Mouse (Mus musculus): ENCODE data around the gene Tmem178b. TPM values are rescaled to one million over a fixed set of nuclear protein-coding genes. Genes with fewer than 3 reads are reported as not detected.

Tmem178b gene
- polyA plus RNA-seq, 1 experiment from 2014 or later, result 1.8 TPM

DNA sequence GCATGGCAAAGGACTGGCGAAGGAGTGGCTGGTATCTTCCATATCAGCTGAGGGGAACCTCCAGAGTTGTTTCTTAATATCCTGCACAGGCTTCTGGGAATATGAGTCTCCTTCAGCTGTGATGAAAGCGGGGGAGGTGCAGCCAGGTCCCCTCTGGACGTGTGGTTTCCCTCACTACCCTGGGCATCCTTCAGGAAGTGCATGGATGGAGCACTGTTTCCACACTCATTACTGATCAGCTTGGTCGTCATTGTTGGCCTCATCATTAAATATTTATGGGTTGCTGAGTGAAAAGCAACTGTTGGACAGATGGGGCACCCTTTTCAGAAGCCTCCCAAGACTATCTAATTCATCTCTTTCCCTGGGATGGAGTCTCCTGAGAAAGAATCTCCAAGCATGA is 146.3 kb downstream of the Tmem178b start:
- Histone ChIP-seq H3K9me3 (no peaks in the 10 kb centered on the region), H3K4me1 (replicated peaks) (no peaks in the 10 kb centered on the region), H3K27me3 (0 out of 2 replicates have a peak, but pooled peaks cover 2% of the 10 kb centered on the region), H3K4me3 (replicated peaks) (no peak overlapping the region), H3K27ac (no peak overlapping the region), H3K4me2 (no peak overlapping the region), H3K36me3 (no peaks in the 10 kb centered on the region), H3K9ac (replicated peaks) (no peak overlapping the region)
- WGBS, result 37% methylated on average over 4 of the region's 4 CpGs
- no peak for ATAC-seq (ENCODE audit: insufficient number of reproducible peaks, insufficient read depth, low FRiP score, low TSS enrichment, low read depth)

GRCm38 (mm10) chr6:40023592-40024335 is 150.7 kb downstream of the Tmem178b start:
- no peaks in the 10 kb centered on the region for H3K36me3 ChIP-seq
- H3K27ac ChIP-seq, result no peak overlapping the region
- WGBS, result 88% methylated on average over 4 of the region's 4 CpGs
- no peak overlapping the region for H3K4me2 ChIP-seq
- no peak overlapping the region for H3K4me3 ChIP-seq (replicated peaks)
- H3K4me1 ChIP-seq (replicated peaks), result no peaks in the 10 kb centered on the region
- ATAC-seq (ENCODE audit: insufficient number of reproducible peaks, insufficient read depth, low FRiP score, low TSS enrichment, low read depth), result no peak
- no peak overlapping the region for H3K9ac ChIP-seq (replicated peaks)
- H3K9me3 ChIP-seq, result no peaks in the 10 kb centered on the region
- H3K27me3 ChIP-seq, result 0 out of 2 replicates have a peak, but pooled peaks cover 2% of the 10 kb centered on the region

DNA sequence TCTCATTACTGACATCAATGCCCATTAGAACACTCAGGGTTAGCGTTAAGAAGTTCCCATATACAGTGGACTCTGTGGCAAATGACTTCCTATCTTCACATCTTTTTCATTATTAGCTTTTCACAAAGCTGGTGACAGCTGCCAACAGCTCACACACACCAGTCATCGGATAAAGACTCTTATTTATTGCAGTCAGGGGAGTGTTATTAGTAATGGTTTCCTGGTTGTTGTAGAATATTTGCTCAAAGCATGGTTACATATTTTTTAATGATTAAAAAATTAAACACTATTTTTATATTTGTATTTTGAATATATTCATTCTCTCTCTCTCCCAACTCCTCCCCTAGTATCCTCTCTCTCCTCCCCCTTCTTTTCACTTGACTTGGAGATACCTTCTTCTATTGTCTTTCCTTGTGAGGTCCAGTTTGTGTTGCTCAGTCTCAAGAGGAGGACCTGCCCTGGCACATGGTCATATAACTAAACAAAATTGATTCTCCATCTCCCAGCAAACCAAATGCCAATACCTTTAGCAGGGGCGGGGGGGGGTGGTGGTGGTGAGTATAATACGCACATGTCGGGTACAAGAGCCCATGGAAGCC is 151.4 kb downstream of the Tmem178b start:
- Histone ChIP-seq H3K27ac (no peak overlapping the region), H3K4me3 (replicated peaks) (no peak overlapping the region), H3K9ac (replicated peaks) (no peak overlapping the region), H3K9me3 (no peaks in the 10 kb centered on the region), H3K4me2 (no peak overlapping the region), H3K4me1 (replicated peaks) (no peaks in the 10 kb centered on the region), H3K27me3 (0 out of 2 replicates have a peak, but pooled peaks cover 2% of the 10 kb centered on the region), H3K36me3 (no peaks in the 10 kb centered on the region)
- WGBS, result 74% methylated on average over 5 of the region's 5 CpGs
- ATAC-seq (ENCODE audit: insufficient number of reproducible peaks, insufficient read depth, low FRiP score, low TSS enrichment, low read depth), result no peak

DNA sequence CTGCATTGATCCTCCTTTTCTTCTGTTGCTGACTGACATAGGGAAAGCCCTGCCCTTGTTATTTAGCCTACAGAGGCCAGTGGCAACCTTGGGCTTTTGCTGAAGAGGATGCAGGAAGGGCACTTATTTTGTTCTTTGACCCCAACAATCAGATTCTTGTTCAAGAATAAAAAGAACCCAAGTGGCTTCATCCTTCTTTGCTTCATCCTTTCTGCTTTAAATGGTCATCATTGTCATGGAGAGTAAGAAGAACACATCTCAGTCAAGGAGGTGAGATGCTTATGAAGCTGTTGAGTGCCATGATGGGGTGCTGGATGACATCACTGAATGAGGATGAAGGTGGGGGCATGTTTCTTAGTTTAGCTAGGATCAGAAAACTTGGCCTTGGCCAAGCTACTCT is 159.8 kb downstream of the Tmem178b start:
- Histone ChIP-seq H3K27me3 (no peaks in the 10 kb centered on the region; the same call in 1 of the 2 replicates), H3K4me3 (replicated peaks) (no peak overlapping the region), H3K36me3 (no peaks in the 10 kb centered on the region), H3K9me3 (no peaks in the 10 kb centered on the region), H3K4me1 (replicated peaks) (no peaks in the 10 kb centered on the region), H3K9ac (replicated peaks) (no peak overlapping the region), H3K4me2 (no peak overlapping the region), H3K27ac (no peak overlapping the region)
- no peak for ATAC-seq (ENCODE audit: insufficient number of reproducible peaks, insufficient read depth, low FRiP score, low TSS enrichment, low read depth)

DNA sequence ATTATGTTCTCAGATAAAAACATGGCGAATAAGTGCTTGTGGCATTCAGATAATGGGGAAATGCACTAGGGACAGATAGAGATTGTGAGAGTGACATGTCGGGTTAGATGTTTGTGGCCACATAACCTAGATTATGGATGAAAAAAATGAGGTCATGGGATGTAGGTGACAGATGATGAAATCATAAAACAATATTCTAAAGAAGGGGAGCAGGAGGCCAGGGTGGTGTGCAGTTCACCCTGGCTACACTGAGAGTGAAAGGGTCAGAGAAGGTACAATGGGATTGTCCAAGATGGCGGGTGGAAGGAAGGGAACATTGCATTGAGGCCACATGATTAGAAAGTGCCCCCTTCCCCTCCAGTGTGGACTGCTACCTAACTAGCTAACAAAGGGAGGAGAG is 160.9 kb downstream of the Tmem178b start:
- no peak for ATAC-seq (ENCODE audit: insufficient number of reproducible peaks, insufficient read depth, low FRiP score, low TSS enrichment, low read depth)
- no peaks in the 10 kb centered on the region; the same call in 1 of the 2 replicates for H3K27me3 ChIP-seq
- no peaks in the 10 kb centered on the region for H3K36me3 ChIP-seq
- 93% methylated on average over 3 of the region's 3 CpGs for WGBS
- no peak overlapping the region for H3K4me2 ChIP-seq
- H3K4me1 ChIP-seq (replicated peaks), result no peaks in the 10 kb centered on the region
- no peak overlapping the region for H3K27ac ChIP-seq
- no peak overlapping the region for H3K4me3 ChIP-seq (replicated peaks)
- no peak overlapping the region for H3K9ac ChIP-seq (replicated peaks)
- H3K9me3 ChIP-seq, result no peaks in the 10 kb centered on the region

DNA sequence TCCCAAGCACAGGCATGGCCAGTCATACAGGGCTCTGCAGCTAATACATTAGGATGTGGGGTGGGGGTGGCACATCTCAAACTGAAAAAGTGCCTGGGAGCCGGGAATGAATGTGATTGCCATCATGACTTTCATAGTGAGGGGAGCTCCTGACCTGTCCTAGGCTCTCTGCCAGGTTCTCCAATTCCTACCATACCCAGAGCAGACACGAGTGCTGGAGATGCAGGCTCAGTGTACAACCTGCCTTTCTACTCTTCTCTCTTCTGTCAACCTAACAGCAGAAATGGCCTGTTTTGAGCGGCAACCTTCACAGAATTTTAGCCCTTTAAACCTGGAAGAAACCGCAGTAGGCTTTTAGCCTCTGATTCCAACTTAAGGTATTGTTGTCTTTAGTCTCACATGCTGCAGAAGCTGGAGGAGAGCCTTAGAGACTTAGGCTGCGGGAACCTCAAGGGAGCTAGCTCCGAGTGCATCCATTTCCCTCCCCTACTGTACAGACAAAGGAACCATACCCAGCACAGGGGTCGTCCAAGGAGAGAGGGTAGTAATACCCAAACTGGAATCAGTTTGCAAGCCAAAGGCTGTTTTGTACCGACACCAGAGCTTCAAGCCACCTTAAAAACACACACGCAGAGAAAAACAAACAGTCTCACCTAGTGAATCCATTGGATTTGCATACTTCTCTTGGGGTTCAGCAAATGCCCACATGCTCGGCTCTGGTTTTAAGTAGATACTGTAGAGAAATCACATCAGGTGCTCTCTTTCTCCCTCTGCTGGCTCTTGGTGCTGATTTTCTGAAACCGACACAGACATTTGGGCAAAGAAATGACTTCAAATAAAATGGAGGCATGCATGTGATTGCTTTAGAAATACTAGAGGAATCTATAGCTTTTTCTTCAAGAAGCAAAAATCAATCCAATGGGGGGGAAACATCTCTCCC is 176.2 kb downstream of the Tmem178b start:
- Histone ChIP-seq H3K4me3 (replicated peaks) (no peak overlapping the region), H3K27me3 (no peaks in the 10 kb centered on the region; the same call in 1 of the 2 replicates), H3K27ac (no peak overlapping the region), H3K36me3 (no peaks in the 10 kb centered on the region), H3K9ac (replicated peaks) (no peak overlapping the region), H3K9me3 (no peaks in the 10 kb centered on the region), H3K4me1 (replicated peaks) (no peaks in the 10 kb centered on the region), H3K4me2 (no peak overlapping the region)
- 42% methylated on average over 11 of the region's 11 CpGs for WGBS
- ATAC-seq (ENCODE audit: insufficient number of reproducible peaks, insufficient read depth, low FRiP score, low TSS enrichment, low read depth), result no peak

- Histone ChIP-seq H3K27ac (no peak overlapping the region), H3K4me1 (replicated peaks) (no peaks in the 10 kb centered on the region), H3K4me3 (replicated peaks) (no peak overlapping the region), H3K4me2 (no peak overlapping the region), H3K36me3 (no peaks in the 10 kb centered on the region), H3K9me3 (no peaks in the 10 kb centered on the region), H3K9ac (replicated peaks) (no peak overlapping the region), H3K27me3 (no peaks in the 10 kb centered on the region; the same call in 1 of the 2 replicates)
- ATAC-seq (ENCODE audit: insufficient number of reproducible peaks, insufficient read depth, low FRiP score, low TSS enrichment, low read depth), result no peak
- WGBS, result 86% methylated on average over 6 of the region's 6 CpGs
Observed at GRCm38 (mm10) chr6:40049909-40050484, 176.9 kb downstream of the Tmem178b start.

DNA sequence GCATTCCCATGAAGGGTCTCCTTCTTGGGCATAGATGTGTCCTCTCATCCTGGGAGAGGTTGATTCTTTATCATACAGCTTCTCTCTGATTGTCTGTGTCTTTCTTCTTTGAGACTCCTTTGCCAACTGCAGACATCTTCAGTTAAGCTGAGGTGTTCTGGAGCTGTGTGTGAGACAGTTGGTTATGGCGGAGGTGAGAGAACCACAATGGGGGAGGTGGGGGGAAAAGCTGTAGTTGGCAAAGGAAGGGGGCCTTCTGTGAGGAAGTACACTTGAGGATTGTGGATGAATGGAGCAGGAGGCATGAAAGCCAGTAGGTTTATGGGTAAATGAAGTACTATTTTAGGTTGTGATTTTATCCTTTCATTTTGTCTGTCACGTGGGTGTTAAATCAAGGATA is 178.6 kb downstream of the Tmem178b start:
- Histone ChIP-seq H3K4me3 (replicated peaks) (no peak overlapping the region), H3K36me3 (no peaks in the 10 kb centered on the region), H3K4me1 (replicated peaks) (no peaks in the 10 kb centered on the region), H3K9me3 (no peaks in the 10 kb centered on the region), H3K27me3 (no peaks in the 10 kb centered on the region; the same call in 1 of the 2 replicates), H3K27ac (no peak overlapping the region), H3K4me2 (no peak overlapping the region), H3K9ac (replicated peaks) (no peak overlapping the region)
- WGBS, result 82% methylated on average over 2 of the region's 2 CpGs
- no peak for ATAC-seq (ENCODE audit: insufficient number of reproducible peaks, insufficient read depth, low FRiP score, low TSS enrichment, low read depth)

GRCm38 (mm10) chr6:40052593-40052992 is 179.5 kb downstream of the Tmem178b start:
- no peak overlapping the region for H3K4me3 ChIP-seq (replicated peaks)
- no peak overlapping the region for H3K27ac ChIP-seq
- H3K27me3 ChIP-seq, result no peaks in the 10 kb centered on the region; the same call in 1 of the 2 replicates
- no peak for ATAC-seq (ENCODE audit: insufficient number of reproducible peaks, insufficient read depth, low FRiP score, low TSS enrichment, low read depth)
- H3K36me3 ChIP-seq, result no peaks in the 10 kb centered on the region
- H3K4me2 ChIP-seq, result no peak overlapping the region
- no peak overlapping the region for H3K9ac ChIP-seq (replicated peaks)
- no peaks in the 10 kb centered on the region for H3K9me3 ChIP-seq
- 90% methylated on average over 1 of the region's 1 CpGs for WGBS
- H3K4me1 ChIP-seq (replicated peaks), result no peaks in the 10 kb centered on the region

GRCm38 (mm10) chr6:40059466-40059865 is 186.4 kb downstream of the Tmem178b start:
- Histone ChIP-seq H3K9ac (replicated peaks) (no peak overlapping the region), H3K9me3 (no peaks in the 10 kb centered on the region), H3K4me3 (replicated peaks) (no peak overlapping the region), H3K36me3 (no peaks in the 10 kb centered on the region), H3K27me3 (no peaks in the 10 kb centered on the region), H3K4me2 (no peak overlapping the region), H3K4me1 (replicated peaks) (no peaks in the 10 kb centered on the region), H3K27ac (no peak overlapping the region)
- no peak for ATAC-seq (ENCODE audit: insufficient number of reproducible peaks, insufficient read depth, low FRiP score, low TSS enrichment, low read depth)
- 65% methylated on average over 3 of the region's 3 CpGs for WGBS
